Mouse (Mus musculus): ENCODE data around the gene Serpinb8.

- TF ChIP-seq CTCF (IDR thresholded peaks at IDR 0.05; ENCODE audit: borderline replicate concordance, extremely low read depth, insufficient read depth, insufficient read length): no peak
- TF ChIP-seq POLR2A (IDR thresholded peaks at IDR 0.05; ENCODE audit: borderline replicate concordance, extremely low read depth, insufficient read depth, insufficient read length, poor library complexity, severe bottlenecking): no peak
Observed at GRCm38 (mm10) chr1:107622017-107622416, 32.2 kb downstream of the Serpinb8 start.
